25 mouse cellular contexts compared by ENCODE assay signal in the genomic region with DNA sequence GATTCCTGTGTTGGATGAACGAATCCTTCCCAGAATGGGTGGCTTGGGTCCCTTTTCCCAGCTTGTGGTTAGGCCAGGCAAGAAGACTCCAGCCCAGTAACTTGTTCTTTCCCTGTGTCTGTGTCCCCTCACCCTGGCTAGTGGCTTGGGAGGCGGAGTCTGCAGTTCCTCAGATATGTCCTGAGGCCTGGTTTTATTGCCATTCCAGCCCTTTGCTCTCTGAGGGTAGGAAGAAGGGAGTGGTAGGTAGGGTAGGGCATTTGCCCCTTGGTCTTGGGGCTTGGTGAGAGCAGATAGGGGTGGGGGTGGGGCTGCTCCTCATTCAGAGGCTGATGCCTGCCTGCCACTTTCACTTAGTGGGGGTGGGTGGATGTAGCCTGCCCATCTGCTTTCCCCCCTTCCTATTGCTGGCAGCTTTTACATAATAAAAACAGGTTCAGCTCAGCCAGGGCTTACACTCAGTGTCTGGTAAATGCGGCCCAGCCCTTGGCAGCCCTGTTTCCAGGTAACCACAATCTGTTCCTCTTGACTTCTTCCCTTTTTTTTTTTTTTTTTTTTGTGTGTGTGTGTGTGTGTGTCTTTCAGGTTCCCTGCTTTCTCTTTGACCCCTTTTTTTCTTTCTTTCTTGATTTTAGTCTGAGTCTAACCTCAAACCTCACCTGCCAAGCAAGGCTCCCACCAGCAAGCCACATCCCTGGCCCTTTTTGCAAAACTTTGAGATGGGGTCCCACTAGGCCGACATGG. TPM values are rescaled to one million over a fixed set of nuclear protein-coding genes. Genes with fewer than 3 reads are reported as not detected.
DNase-seq lines count a peak whose midpoint lies in the region; ATAC-seq and TF ChIP-seq lines count a peak whose summit lies in the region.
"Had no signal": no experiment of that assay in that cellular context is flagged by ENCODE, and none has a peak within 500 bp of the region (broad histone marks: within the 10 kb centered on the region; RNA-seq: fewer than 3 reads in every experiment).

No protein-coding gene starts in this region.

- peaks cover 6% of the 10 kb centered on the region; the same call in 1 of the 2 replicates for H3K4me1 ChIP-seq in kidney, postnatal 0 days (replicated peaks; ENCODE audit: insufficient read depth, low read length)
- H3K4me1 ChIP-seq in midbrain, embryonic 13.5 days (replicated peaks), result peaks cover 14% of the 10 kb centered on the region
- H3K4me1 ChIP-seq in liver, embryonic 12.5 days, result peaks cover 16% of the 10 kb centered on the region

- H3K9ac ChIP-seq in kidney, postnatal 0 days (ENCODE audit: low read depth, low read length), result no peak overlapping the region
- no peak overlapping the region for H3K9ac ChIP-seq in midbrain, embryonic 13.5 days (replicated peaks)
- no peak overlapping the region for H3K9ac ChIP-seq in liver, embryonic 12.5 days
- H3K9ac ChIP-seq: heart, embryonic 13.5 days; lung, embryonic 14.5 days had no signal

- TF ChIP-seq CTCF in kidney, postnatal 0 days (IDR thresholded peaks at IDR 0.05; ENCODE audit: low read depth), result no peak

- peak overlapping the region; percentile 0; the same call in 1 of the 2 replicates for H3K4me2 ChIP-seq in kidney, postnatal 0 days (ENCODE audit: low read length)
- H3K4me2 ChIP-seq in midbrain, embryonic 13.5 days (replicated peaks), result no peak overlapping the region
- H3K4me2 ChIP-seq in liver, embryonic 12.5 days, result no peak overlapping the region
- H3K4me2 ChIP-seq: heart, embryonic 13.5 days; lung, embryonic 14.5 days; midbrain, embryonic 11.5 days had no signal

- H3K36me3 ChIP-seq in kidney, postnatal 0 days (ENCODE audit: insufficient read depth, low read length), result no peaks in the 10 kb centered on the region
- H3K36me3 ChIP-seq in midbrain, embryonic 13.5 days, result no peaks in the 10 kb centered on the region
- H3K36me3 ChIP-seq in liver, embryonic 12.5 days, result no peaks in the 10 kb centered on the region
- H3K36me3 ChIP-seq: G1E; heart, embryonic 13.5 days had no signal

- H3K9me3 ChIP-seq in kidney, postnatal 0 days (replicated peaks; ENCODE audit: low read length), result no peaks in the 10 kb centered on the region
- H3K9me3 ChIP-seq in midbrain, embryonic 13.5 days, result no peaks in the 10 kb centered on the region
- no peaks in the 10 kb centered on the region for H3K9me3 ChIP-seq in liver, embryonic 12.5 days (replicated peaks)
- H3K9me3 ChIP-seq: G1E; heart, embryonic 13.5 days had no signal

- DNase-seq in kidney, adult 18-20 months, result peak; percentile 23
- DNase-seq in kidney, postnatal 10 days, result no peak
- peak; percentile 66 for DNase-seq in ZHBTc4 (ENCODE audit: low read depth, low spot score)
- DNase-seq in kidney, postnatal 0 days (ENCODE audit: low spot score), result no peak
- no peak for DNase-seq in embryo, embryonic 11 days
- no peak for DNase-seq in lung, postnatal 10 days
- DNase-seq: adrenal gland, postnatal 10 days; cerebellum, adult 11 months; cerebellum, postnatal 25 days; heart, postnatal 36 days; liver; lung, embryonic 14.5 days; right cerebral cortex, postnatal 25 days had no signal

- H3K27me3 ChIP-seq in kidney, postnatal 0 days (ENCODE audit: insufficient read depth, low read length), result peaks cover 18% of the 10 kb centered on the region
- peaks cover 51% of the 10 kb centered on the region for H3K27me3 ChIP-seq in midbrain, embryonic 13.5 days
- peaks cover 73% of the 10 kb centered on the region for H3K27me3 ChIP-seq in liver, embryonic 12.5 days (replicated peaks)

- H3K27ac ChIP-seq in kidney, postnatal 0 days, result no peak overlapping the region
- H3K27ac ChIP-seq in midbrain, embryonic 13.5 days, result no peak overlapping the region
- no peak overlapping the region for H3K27ac ChIP-seq in liver, embryonic 12.5 days
- H3K27ac ChIP-seq: heart, embryonic 13.5 days; macrophage had no signal

- WGBS in kidney, postnatal 0 days, result 59% methylated on average over 4 of the region's 4 CpGs
- WGBS in midbrain, embryonic 13.5 days, result 62% methylated on average over 4 of the region's 4 CpGs
- WGBS in liver, embryonic 12.5 days (ENCODE audit: insufficient replicate concordance), result 52% methylated on average over 4 of the region's 4 CpGs

- no peak overlapping the region for H3K4me3 ChIP-seq in kidney, postnatal 0 days (replicated peaks; ENCODE audit: low read depth, low read length)
- H3K4me3 ChIP-seq in midbrain, embryonic 13.5 days (replicated peaks), result no peak overlapping the region
- no peak overlapping the region for H3K4me3 ChIP-seq in liver, embryonic 12.5 days
- H3K4me3 ChIP-seq: erythroblast, embryonic 14.5 days; heart, embryonic 13.5 days had no signal

- no peak for ATAC-seq in kidney, postnatal 0 days (replicated peaks; ENCODE audit: low FRiP score, low read depth)
- ATAC-seq in midbrain, embryonic 13.5 days, result no peak
- no peak for ATAC-seq in liver, embryonic 12.5 days
- ATAC-seq: forebrain, embryonic 16.5 days; hindbrain, embryonic 16.5 days had no signal

RNA-seq across cellular contexts. Expression of gene Spint1, which starts 3.1 kb away (rescaled TPM):
- 62.3 and 62.7 TPM in 2 replicates for polyA plus RNA-seq in kidney, postnatal 0 days (2015; fragmentation: Nextera tagmentation; extraction: Ambion mirVana)
- 0.34 and 0.48 TPM in 2 replicates for polyA plus RNA-seq in midbrain, embryonic 13.5 days (2015; fragmentation: Nextera tagmentation; extraction: Ambion mirVana)
- 0.44 and 0.77 TPM in 2 replicates for polyA plus RNA-seq in liver, embryonic 12.5 days (2016; fragmentation: Nextera tagmentation; extraction: Ambion mirVana)
- polyA plus RNA-seq: erythroblast, embryonic 14.5 days; G1E had no signal

RNA-seq across cellular contexts. Expression of gene Ppp1r14d, which starts 10.5 kb away (rescaled TPM):
- 1.0 and 1.5 TPM in 2 replicates for polyA plus RNA-seq in kidney, postnatal 0 days (2015; fragmentation: Nextera tagmentation; extraction: Ambion mirVana)
- polyA plus RNA-seq in midbrain, embryonic 13.5 days (2015; fragmentation: Nextera tagmentation; extraction: Ambion mirVana), result not detected in 2 replicates
- polyA plus RNA-seq in liver, embryonic 12.5 days (2016; fragmentation: Nextera tagmentation; extraction: Ambion mirVana), result not detected in 2 replicates
- polyA plus RNA-seq: brain, embryonic 14.5 days; embryonic facial prominence, embryonic 11.5 days; erythroblast, embryonic 14.5 days; forebrain, embryonic 16.5 days; G1E; heart, embryonic 13.5 days; hindbrain, embryonic 16.5 days; macrophage; midbrain, embryonic 11.5 days; neural tube, embryonic 14.5 days had no signal

RNA-seq across cellular contexts. Expression of gene Rhov, which starts 30.8 kb away (rescaled TPM):
- polyA plus RNA-seq in kidney, postnatal 0 days (2015; fragmentation: Nextera tagmentation; extraction: Ambion mirVana), result 3.5 and 3.6 TPM in 2 replicates
- 15.1 and 15.5 TPM in 2 replicates for polyA plus RNA-seq in midbrain, embryonic 13.5 days (2015; fragmentation: Nextera tagmentation; extraction: Ambion mirVana)
- 0.07 TPM in 1 of 2 replicates, not detected in the other for polyA plus RNA-seq in liver, embryonic 12.5 days (2016; fragmentation: Nextera tagmentation; extraction: Ambion mirVana)
- polyA plus RNA-seq: erythroblast, embryonic 14.5 days; G1E had no signal

RNA-seq across cellular contexts. Expression of gene Dnajc17, which starts 31.7 kb away (rescaled TPM):
- 15.1 and 16.8 TPM in 2 replicates for polyA plus RNA-seq in kidney, postnatal 0 days (2015; fragmentation: Nextera tagmentation; extraction: Ambion mirVana)
- polyA plus RNA-seq in midbrain, embryonic 13.5 days (2015; fragmentation: Nextera tagmentation; extraction: Ambion mirVana), result 24.0 and 24.3 TPM in 2 replicates
- polyA plus RNA-seq in liver, embryonic 12.5 days (2016; fragmentation: Nextera tagmentation; extraction: Ambion mirVana), result 11.6 and 13.2 TPM in 2 replicates

RNA-seq across cellular contexts. Expression of gene Zfyve19, which starts 31.8 kb away (rescaled TPM):
- 41.9 and 44.0 TPM in 2 replicates for polyA plus RNA-seq in kidney, postnatal 0 days (2015; fragmentation: Nextera tagmentation; extraction: Ambion mirVana)
- polyA plus RNA-seq in midbrain, embryonic 13.5 days (2015; fragmentation: Nextera tagmentation; extraction: Ambion mirVana), result 56.7 and 59.1 TPM in 2 replicates
- 27.7 and 29.9 TPM in 2 replicates for polyA plus RNA-seq in liver, embryonic 12.5 days (2016; fragmentation: Nextera tagmentation; extraction: Ambion mirVana)

Comparison
In these comparisons a context has a peak if more than half of its experiments do, and no peak if none do; other contexts are left out.
1. DNase-seq: peak in kidney, adult 18-20 months (single experiment) and ZHBTc4 (single experiment); none in kidney, postnatal 10 days (single experiment), kidney, postnatal 0 days (single experiment), embryo, embryonic 11 days (single experiment) and lung, postnatal 10 days (single experiment).
2. RNA of gene Spint1, which starts 3.1 kb away (polyA plus RNA-seq): 62.3 to 62.7 TPM in kidney, postnatal 0 days; 0.44 to 0.77 TPM in liver, embryonic 12.5 days and 0.34 to 0.48 TPM in midbrain, embryonic 13.5 days; every median in the first group is over 10 times any median in the second.